Mouse (Mus musculus) cerebellum, adult 2 months (tissue): Measurements from ENCODE around the gene Cdh3. TPM values are rescaled to one million over a fixed set of nuclear protein-coding genes. Genes with fewer than 3 reads are reported as not detected.
A peak's percentile ranks its signal among the peaks of the same experiment; 100 is the strongest.

ENCODE experiments used
- DNase-seq, 2 experiments: peaks; one replicate each; pipeline ENCODE4 v3.0.0; 2021
- H3K27ac ChIP-seq: fragments of 200-500 bp; 2 replicates; pipeline ENCODE4 v1.5.1; 2012; ENCODE audit warnings: low read length, control low read depth, inconsistent platforms; ENCODE audit not compliant: insufficient read depth
- H3K27me3 ChIP-seq: fragments of 200-500 bp; 2 replicates; pipeline ENCODE4 v1.6.1; 2012; ENCODE audit warnings: inconsistent platforms, mild to moderate bottlenecking, low read length, moderate library complexity; ENCODE audit not compliant: control insufficient read depth, insufficient read depth
- H3K4me1 ChIP-seq: fragments of 200-500 bp; 2 replicates; pipeline ENCODE4 v1.6.1; 2011; ENCODE audit warnings: low read length; ENCODE audit not compliant: control insufficient read depth, insufficient read depth
- H3K4me3 ChIP-seq: fragments of 200-500 bp; replicated peaks from 2 replicates; pipeline ENCODE3; 2011; ENCODE audit warnings: mild to moderate bottlenecking, low read depth, low read length, control low read depth; ENCODE audit not compliant: insufficient read depth
- CTCF ChIP-seq: fragments of 200-500 bp; IDR thresholded peaks from 2 replicates; pipeline ENCODE4 v1.5.1; 2011; ENCODE audit warnings: low read depth, mild to moderate bottlenecking, control low read depth, low read length, moderate library complexity, borderline replicate concordance; ENCODE audit not compliant: insufficient read depth
- POLR2A ChIP-seq: fragments of 200-500 bp; IDR thresholded peaks from 2 replicates; pipeline ENCODE4 v1.6.1; 2011; ENCODE audit warnings: low read length, control low read depth, borderline replicate concordance; ENCODE audit not compliant: insufficient read depth
- WGBS: fragments of 180-500 bp; shearing (Covaris S2); methylation state at CpG from one replicate; pipeline ENCODE4 v1.1.7; 2018; 5-methylcytosine and 5-hydroxymethylcytosine counted together
- polyA plus RNA-seq: library from polyadenylated mRNA; depleted of rRNA; stranded (reverse); fragments of >200 nt; gene quantifications from 2 replicates; pipeline ENCODE4 v1.2.3, GENCODE M21; 2012; rRNA removed

Cdh3 gene
- 0.64 and 0.93 TPM in 2 replicates for polyA plus RNA-seq

DNA sequence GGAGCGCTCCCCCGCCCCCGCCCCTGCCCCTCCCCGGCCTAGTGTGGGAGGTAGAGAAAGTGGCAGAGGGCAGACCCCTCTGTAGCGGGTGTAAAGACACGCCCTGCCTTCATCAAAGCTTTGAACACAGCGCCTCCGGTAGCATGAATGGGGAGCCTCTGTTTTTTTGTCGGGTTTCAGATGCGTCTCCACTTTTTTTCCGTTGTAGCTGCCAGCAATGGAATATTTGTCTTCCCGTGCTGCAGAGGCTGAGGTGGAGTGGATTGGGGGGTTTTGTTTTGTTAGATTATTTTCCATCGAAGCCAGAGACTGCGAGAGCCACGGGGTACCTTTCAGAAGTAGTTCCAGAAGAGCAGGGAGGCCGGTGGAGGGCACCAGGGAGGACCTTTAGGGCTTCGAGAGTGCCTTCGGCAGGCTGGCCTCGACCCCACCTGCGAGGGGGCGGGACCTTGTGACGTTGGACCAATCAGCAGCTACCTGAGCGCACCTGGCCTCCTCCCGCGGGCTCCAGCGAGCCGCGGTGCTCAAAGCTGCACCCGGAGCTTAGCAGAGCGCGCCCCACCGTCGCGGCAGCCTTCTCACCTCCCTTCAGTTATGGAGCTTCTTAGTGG is at the start of gene Cdh3:
Cdh3 (plus strand) TSS at position 527 of the 611 bp plus-strand sequence.
- no peak within 1 kb of the TSS for H3K4me3 ChIP-seq
- WGBS: 1% methylated on average over 34 of the region's 34 CpGs
- H3K4me1 ChIP-seq: 0 out of 2 replicates have a peak, but pooled peaks cover 3% of the 10 kb centered on the region
- no peak for TF ChIP-seq CTCF
- TF ChIP-seq POLR2A: no peak
- no peak within 1 kb of the TSS for H3K27ac ChIP-seq
- DNase-seq: peak; percentile 18 to 27
- peaks cover 5% of the 10 kb centered on the region; the same call in 1 of the 2 replicates for H3K27me3 ChIP-seq

DNA sequence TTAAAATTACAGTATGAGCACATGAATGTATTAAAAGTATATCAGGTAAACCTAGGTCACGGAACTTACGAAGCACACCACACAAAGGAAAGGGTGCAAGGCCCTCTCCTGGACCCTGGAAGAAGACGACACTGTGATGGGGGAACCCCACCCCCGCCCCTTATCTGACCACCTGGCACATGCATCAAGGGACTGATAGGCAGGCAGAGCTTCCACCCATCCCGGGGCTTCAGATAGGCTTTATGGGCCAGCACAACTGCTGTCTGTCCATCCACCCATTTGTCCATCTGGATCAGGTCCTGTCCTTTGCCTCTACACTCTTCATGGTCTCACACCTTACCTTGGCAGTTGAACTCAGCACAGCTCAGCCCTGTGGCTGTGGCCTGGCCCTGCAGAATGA is 48.6 kb upstream of the Cdh3 start:
- Histone ChIP-seq H3K4me3 (no peak overlapping the region), H3K4me1 (no peaks in the 10 kb centered on the region), H3K27ac (no peak overlapping the region), H3K27me3 (no peaks in the 10 kb centered on the region)
- DNase-seq: no peak
- 73% methylated on average over 5 of the region's 5 CpGs for WGBS
- no peak for TF ChIP-seq CTCF
- no peak for TF ChIP-seq POLR2A

- 60% methylated on average over 6 of the region's 6 CpGs for WGBS
- no peak overlapping the region for H3K4me3 ChIP-seq
- H3K4me1 ChIP-seq: no peaks in the 10 kb centered on the region
- TF ChIP-seq POLR2A (no peak), CTCF (no peak)
- no peaks in the 10 kb centered on the region for H3K27me3 ChIP-seq
- H3K27ac ChIP-seq: no peak overlapping the region
- DNase-seq: no peak
Measured at GRCm38 (mm10) chr8:106463795-106464194, 46.9 kb upstream of the Cdh3 start.

DNA sequence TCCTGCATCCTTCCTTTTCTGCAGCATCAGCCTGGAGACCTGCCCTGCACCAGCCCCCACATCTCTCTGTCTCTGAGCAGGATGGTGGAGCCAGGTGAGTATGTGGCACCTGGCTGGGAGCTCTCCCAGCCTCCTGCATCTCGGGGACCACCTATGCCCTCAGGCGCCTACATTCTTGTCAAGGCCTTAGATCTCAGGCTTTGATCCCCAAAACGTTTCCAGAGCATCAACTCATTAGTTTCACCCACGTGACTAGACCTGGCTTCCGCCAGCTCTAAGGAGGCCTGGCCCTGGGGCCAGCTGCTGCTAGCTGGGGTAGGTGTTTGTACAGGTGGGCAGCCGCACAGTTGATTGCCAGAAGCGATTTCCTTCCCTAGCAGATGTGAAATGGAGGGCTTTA is 41.2 kb upstream of the Cdh3 start:
- Histone ChIP-seq H3K4me3 (no peak overlapping the region), H3K27ac (no peak overlapping the region), H3K4me1 (no peaks in the 10 kb centered on the region), H3K27me3 (no peaks in the 10 kb centered on the region)
- 69% methylated on average over 7 of the region's 7 CpGs for WGBS
- TF ChIP-seq CTCF: no peak
- no peak for TF ChIP-seq POLR2A
- DNase-seq: no peak

DNA sequence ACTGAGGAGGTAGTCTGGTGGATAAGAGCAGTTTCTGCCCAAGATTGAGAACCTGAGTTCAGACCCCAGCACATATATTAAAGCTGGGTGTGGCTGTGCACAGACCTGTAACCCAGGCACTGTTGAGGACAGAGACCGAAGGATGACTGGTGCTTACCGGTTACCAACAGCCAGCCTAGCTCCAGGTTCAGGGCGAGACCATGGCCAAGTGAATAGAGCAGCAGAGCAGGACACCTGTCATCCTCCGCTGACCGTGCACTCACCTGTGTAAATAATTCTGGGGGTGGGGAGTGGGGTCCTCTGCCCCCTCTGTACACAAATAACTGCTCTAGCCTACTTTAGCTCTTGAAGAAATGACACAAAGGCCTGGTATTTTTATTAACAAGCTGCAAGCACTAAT is 36.7 kb upstream of the Cdh3 start:
- Histone ChIP-seq H3K27ac (no peak overlapping the region), H3K27me3 (no peaks in the 10 kb centered on the region), H3K4me1 (no peaks in the 10 kb centered on the region), H3K4me3 (no peak overlapping the region)
- TF ChIP-seq CTCF (no peak), POLR2A (no peak)
- WGBS: 85% methylated on average over 5 of the region's 5 CpGs
- DNase-seq: no peak

- no peaks in the 10 kb centered on the region for H3K27me3 ChIP-seq
- WGBS: 78% methylated on average over 8 of the region's 8 CpGs
- no peak within 1 kb of the TSS for H3K27ac ChIP-seq
- no peak within 1 kb of the TSS for H3K4me3 ChIP-seq
- no peaks in the 10 kb centered on the region for H3K4me1 ChIP-seq
- DNase-seq: no peak
- TF ChIP-seq POLR2A: no peak
- TF ChIP-seq CTCF: no peak
Measured at GRCm38 (mm10) chr8:106500018-106500685, 10.5 kb upstream of the Cdh3 start, which contains the start of gene 6030452D12Rik. TSS of gene 6030452D12Rik (plus strand) at chr8:106500522.

- TF ChIP-seq CTCF (no peak), POLR2A (no peak)
- Histone ChIP-seq H3K4me3 (no peak overlapping the region), H3K27me3 (no peaks in the 10 kb centered on the region; the same call in 1 of the 2 replicates), H3K4me1 (no peaks in the 10 kb centered on the region), H3K27ac (no peak overlapping the region)
- WGBS: 13% methylated on average over 7 of the region's 7 CpGs
- DNase-seq: no peak
Measured at GRCm38 (mm10) chr8:106504241-106504640, 6.5 kb upstream of the Cdh3 start.

- H3K4me3 ChIP-seq: no peak overlapping the region
- TF ChIP-seq POLR2A (no peak), CTCF (no peak)
- no peaks in the 10 kb centered on the region for H3K4me1 ChIP-seq
- 37% methylated on average over 10 of the region's 10 CpGs for WGBS
- no peak for DNase-seq
- peaks cover 2% of the 10 kb centered on the region; the same call in 1 of the 2 replicates for H3K27me3 ChIP-seq
- no peak overlapping the region for H3K27ac ChIP-seq
Measured at GRCm38 (mm10) chr8:106505328-106505965, 5.2 kb upstream of the Cdh3 start.
